Mouse (Mus musculus) R1 (cell line): ENCODE measurements around the gene Rpl5.

Source experiments
- DNase-seq: peaks from one replicate; pipeline ENCODE4 v3.0.0-alpha.2; 2018; ENCODE audit warnings: low read depth, low spot score

Rpl5 gene

DNA sequence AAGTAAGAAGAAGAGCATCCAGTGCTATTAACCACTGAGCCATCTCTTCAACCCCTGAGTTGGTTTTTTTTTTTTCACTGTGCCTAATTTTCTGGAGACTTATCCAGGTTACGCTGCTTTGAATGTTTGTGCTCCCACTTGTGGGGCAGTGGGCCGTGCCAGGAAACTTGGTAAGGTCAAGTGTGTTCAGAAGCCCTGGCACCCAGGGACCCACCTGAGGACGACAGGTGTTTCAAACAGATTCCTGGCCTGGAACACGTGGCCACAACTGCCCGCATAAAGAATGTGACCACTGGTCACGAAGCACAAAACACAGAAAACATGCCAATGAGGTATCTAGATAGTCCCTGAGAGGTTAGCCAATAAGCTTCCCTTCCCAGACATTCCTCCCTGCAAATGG, 43.2 kb downstream of the Rpl5 start:
- DNase-seq, result no peak

- no peak for DNase-seq
These were observed 46.2 kb downstream of the Rpl5 start for GRCm38 (mm10) chr5:107946475-107946874.

DNA sequence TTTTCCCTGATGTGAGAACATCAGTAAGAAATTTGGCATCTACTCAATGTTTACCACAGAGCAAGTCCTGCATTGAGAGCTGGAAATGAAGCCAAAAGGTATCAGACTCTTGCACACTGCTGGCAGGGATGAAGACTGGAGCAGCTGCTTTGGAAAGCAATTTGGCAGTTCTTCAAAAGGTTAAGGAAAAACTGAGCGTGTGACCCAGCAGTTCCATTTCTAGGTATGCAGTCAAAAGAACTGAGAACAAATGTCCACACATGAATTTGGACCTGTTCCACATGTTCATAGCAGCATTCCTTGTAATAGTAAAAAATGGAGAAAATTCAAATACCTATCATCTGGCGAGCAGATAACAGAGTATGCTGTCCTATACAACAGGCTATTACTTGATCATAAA, 47.2 kb downstream of the Rpl5 start:
- DNase-seq, result no peak

- no peak for DNase-seq
These were observed 48.6 kb downstream of the Rpl5 start for GRCm38 (mm10) chr5:107948899-107949298.

- DNase-seq, result no peak
These were observed 49.3 kb downstream of the Rpl5 start for GRCm38 (mm10) chr5:107949607-107950006.

GRCm38 (mm10) chr5:107950643-107951042, 50.3 kb downstream of the Rpl5 start:
- DNase-seq, result no peak
